Mouse (Mus musculus) brain, embryonic 14.5 days (tissue): ENCODE results near the gene Ctnnbip1.

Experiments
- CTCF ChIP-seq: fragments of 200-500 bp; IDR thresholded peaks from 2 replicates; pipeline ENCODE4 v1.5.1; 2012; ENCODE audit warnings: inconsistent platforms, mild to moderate bottlenecking, moderate library complexity, borderline replicate concordance; ENCODE audit not compliant: insufficient read depth, insufficient read length; ENCODE audit errors: extremely low read depth
- POLR2A ChIP-seq: fragments of 200-500 bp; IDR thresholded peaks from 2 replicates; pipeline ENCODE4 v1.6.1; 2012; ENCODE audit warnings: mild to moderate bottlenecking, inconsistent platforms, borderline replicate concordance; ENCODE audit not compliant: poor library complexity, insufficient read depth, insufficient read length, severe bottlenecking; ENCODE audit errors: extremely low read depth

DNA sequence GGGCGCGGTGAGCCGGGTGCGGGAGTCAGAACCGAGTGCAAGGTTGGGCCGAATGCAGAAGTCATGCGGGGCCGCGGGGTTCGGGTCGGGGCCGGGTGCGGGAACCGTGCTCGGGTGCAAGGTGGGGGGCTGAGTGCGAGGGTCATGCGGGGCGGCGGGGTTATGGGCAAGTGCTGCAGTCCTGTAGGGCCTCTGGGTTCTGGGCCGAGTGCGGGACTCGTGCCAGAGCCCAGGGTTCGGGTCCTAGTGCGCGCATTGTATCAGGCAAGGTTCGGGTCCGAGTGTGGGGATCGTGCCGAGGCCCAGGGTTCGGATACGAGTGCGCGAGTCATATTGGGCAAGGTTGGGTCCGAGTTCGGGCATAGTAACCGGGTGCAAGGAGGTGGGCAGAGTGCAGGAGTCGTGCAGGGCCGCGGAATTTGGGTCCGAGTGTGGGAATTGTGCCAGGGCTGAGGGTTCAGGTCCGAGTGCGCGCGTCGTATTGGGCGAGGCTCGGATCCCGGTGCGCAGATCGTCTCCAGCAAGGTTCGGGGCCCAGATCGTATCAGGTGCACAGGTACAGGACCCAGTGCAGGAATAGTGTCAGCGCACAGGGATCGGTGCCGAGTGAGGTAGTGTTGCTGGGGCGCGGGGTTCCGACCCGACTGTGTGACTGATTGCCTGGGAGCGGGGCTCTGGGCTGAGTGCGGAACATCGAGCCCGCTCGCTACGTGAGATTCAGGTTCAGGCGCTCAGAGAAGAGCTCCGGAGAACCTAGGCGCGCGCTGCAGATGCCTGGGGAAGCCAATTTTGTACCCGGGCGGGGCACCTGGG is 69.0 kb downstream of the Ctnnbip1 start:
- TF ChIP-seq CTCF, result no peak
- no peak for TF ChIP-seq POLR2A
